Mouse (Mus musculus) MEL (cell line): ENCODE data around the gene Mfn2. TPM values are rescaled to one million over a fixed set of nuclear protein-coding genes. Genes with fewer than 3 reads are reported as not detected.

Source experiments
- DNase-seq: peaks from one replicate; pipeline ENCODE4 v3.0.0; 2011; ENCODE audit warnings: low read depth, low spot score
- H3K27ac ChIP-seq: 2 replicates; pipeline ENCODE4 v1.5.1; 2012; ENCODE audit warnings: low read depth, mild to moderate bottlenecking, control low read depth, low read length, moderate library complexity; ENCODE audit not compliant: control insufficient read depth
- H3K27me3 ChIP-seq, 2 experiments: fragments of 150-350 bp in 1 of 2; sonication (generic) in 1 of 2; 2 replicates each; pipeline ENCODE4 v1.6.1; 2012; ENCODE audit warnings: low read length in 2 of 2, mild to moderate bottlenecking in 2 of 2, improper control_type of control experiment in 1 of 2, moderate library complexity in 1 of 2; ENCODE audit not compliant: insufficient read depth in 2 of 2, control insufficient read depth in 1 of 2
- H3K36me3 ChIP-seq, 2 experiments: 2 replicates each; pipeline ENCODE4 v1.6.1; 2012 to 2014; ENCODE audit warnings: low read length in 2 of 2, improper control_type of control experiment in 1 of 2, inconsistent platforms in 1 of 2, mild to moderate bottlenecking in 1 of 2; ENCODE audit not compliant: insufficient read depth in 2 of 2, control insufficient read depth in 1 of 2
- H3K4me1 ChIP-seq, 2 experiments: fragments of 150-350 bp in 1 of 2; sonication (generic) in 1 of 2; 2 replicates each; pipeline ENCODE4 v1.6.1; 2012; ENCODE audit warnings: low read length in 2 of 2, improper control_type of control experiment in 1 of 2, mild to moderate bottlenecking in 1 of 2; ENCODE audit not compliant: insufficient read depth in 2 of 2, control insufficient read depth in 1 of 2
- H3K4me3 ChIP-seq, 2 experiments: fragments of 150-350 bp in 1 of 2; sonication (generic) in 1 of 2; 2 replicates each; pipeline ENCODE4 v1.5.1; 2012; ENCODE audit warnings: low read depth in 2 of 2, low read length in 2 of 2, mild to moderate bottlenecking in 2 of 2, moderate library complexity in 2 of 2, control low read depth in 1 of 2, improper control_type of control experiment in 1 of 2; ENCODE audit not compliant: control insufficient read depth in 1 of 2, insufficient read depth in 1 of 2
- H3K79me2 ChIP-seq: 2 replicates; pipeline ENCODE4 v1.6.1; 2012; ENCODE audit warnings: mild to moderate bottlenecking, low read length, moderate library complexity; ENCODE audit not compliant: control insufficient read depth, poor library complexity, insufficient read depth
- H3K9ac ChIP-seq: 2 replicates; pipeline ENCODE4 v1.6.1; 2012; ENCODE audit warnings: low read depth, mild to moderate bottlenecking, control low read depth, low read length, moderate library complexity; ENCODE audit not compliant: control insufficient read depth, poor library complexity, severe bottlenecking
- H3K9me3 ChIP-seq: fragments of 150-350 bp; sonication (generic); replicated peaks from 2 replicates; pipeline ENCODE4 v1.6.1; 2012; ENCODE audit warnings: mild to moderate bottlenecking, low read length, improper control_type of control experiment, moderate library complexity; ENCODE audit not compliant: insufficient read depth
- CHD1 ChIP-seq: IDR thresholded peaks from 2 replicates; pipeline ENCODE4 v1.6.1; 2012; ENCODE audit warnings: low read depth, mild to moderate bottlenecking, inconsistent platforms, low read length, improper control_type of control experiment
- CHD2 ChIP-seq: IDR thresholded peaks from 2 replicates; pipeline ENCODE4 v1.6.1; 2011; ENCODE audit warnings: low read length, improper control_type of control experiment
- CTCF ChIP-seq, 3 experiments: IDR thresholded peaks in 2 of 3; conservative IDR thresholded peaks in 1 of 3; 2 replicates each; pipeline ENCODE4 v1.5.1; 2011 to 2012; ENCODE audit warnings: low read length in 3 of 3, low read depth in 2 of 3, mild to moderate bottlenecking in 2 of 3, improper control_type of control experiment in 1 of 3, inconsistent platforms in 1 of 3, mixed read lengths in 1 of 3, moderate library complexity in 1 of 3; ENCODE audit not compliant: control insufficient read depth in 1 of 3, insufficient read depth in 1 of 3, poor library complexity in 1 of 3, severe bottlenecking in 1 of 3
- EP300 ChIP-seq, 2 experiments: IDR thresholded peaks; 2 replicates each; pipeline ENCODE4 v1.6.1; 2011; ENCODE audit warnings: improper control_type of control experiment in 2 of 2, low read length in 2 of 2, low read depth in 1 of 2, mild to moderate bottlenecking in 1 of 2
- ETS1 ChIP-seq: IDR thresholded peaks from 2 replicates; pipeline ENCODE4 v1.6.1; 2012; ENCODE audit warnings: low read depth, mild to moderate bottlenecking, inconsistent platforms, low read length, improper control_type of control experiment, moderate library complexity
- JUND ChIP-seq: IDR thresholded peaks from 2 replicates; pipeline ENCODE4 v1.6.1; 2011; ENCODE audit warnings: low read depth, mild to moderate bottlenecking, improper control_type of control experiment, low read length
- MAZ ChIP-seq: IDR thresholded peaks from 2 replicates; pipeline ENCODE4 v1.6.1; 2012; ENCODE audit warnings: low read depth, mild to moderate bottlenecking, inconsistent platforms, low read length, improper control_type of control experiment
- MEF2A ChIP-seq: IDR thresholded peaks from 2 replicates; pipeline ENCODE4 v1.6.1; 2014; ENCODE audit warnings: low read depth, mild to moderate bottlenecking, inconsistent platforms, low read length, improper control_type of control experiment; ENCODE audit not compliant: poor library complexity, insufficient replicate concordance, severe bottlenecking; ENCODE audit errors: extremely low read depth
- POLR2AphosphoS2 ChIP-seq: IDR thresholded peaks from 2 replicates; pipeline ENCODE4 v1.6.1; 2011; ENCODE audit warnings: low read length, improper control_type of control experiment
- TBP ChIP-seq: IDR thresholded peaks from 2 replicates; pipeline ENCODE4 v1.8.0; 2011; ENCODE audit warnings: low read depth, low read length, improper control_type of control experiment
- UBTF ChIP-seq: IDR thresholded peaks from 2 replicates; pipeline ENCODE4 v1.6.1; 2012; ENCODE audit warnings: low read depth, mild to moderate bottlenecking, inconsistent platforms, low read length, improper control_type of control experiment, moderate library complexity, borderline replicate concordance; ENCODE audit not compliant: insufficient read depth
- USF2 ChIP-seq, 2 experiments: IDR thresholded peaks; 2 replicates each; pipeline ENCODE4 v1.6.1; 2011 to 2012; ENCODE audit warnings: improper control_type of control experiment in 2 of 2, low read length in 2 of 2, borderline replicate concordance in 1 of 2, inconsistent platforms in 1 of 2, low read depth in 1 of 2, mild to moderate bottlenecking in 1 of 2; ENCODE audit not compliant: insufficient read depth in 1 of 2
- polyA plus RNA-seq, 2 experiments: library from polyadenylated mRNA; stranded (reverse) in 1 of 2; unstranded in 1 of 2; fragments of >175 nt in 1 of 2; fragments of >200 nt in 1 of 2; gene quantifications; 2 replicates each; pipeline versions ENCODE4 v1.2.1 to v1.2.4; 2012; ENCODE audit warnings: low replicate concordance in 2 of 2, low read depth in 1 of 2; ENCODE audit not compliant: insufficient read length in 2 of 2, insufficient read depth in 1 of 2, missing spikeins in 1 of 2
- total RNA-seq: library from RNA; depleted of rRNA; stranded (reverse); fragments of 300-350 nt; gene quantifications from 2 replicates; pipeline ENCODE4 v1.2.3, GENCODE M21; 2012

Mfn2 gene
- total and polyA plus RNA-seq, 3 experiments, result 19.0 to 32.8 TPM; not detected in 1

GRCm38 (mm10) chr4:147884138-147884537 lies 20.4 kb downstream of the Mfn2 start:
- Histone ChIP-seq H3K9ac (no peak overlapping the region), H3K36me3 (peaks cover 0 to 11% of the 10 kb centered on the region in 2 experiments; a peak in 2 of 4 replicates), H3K79me2 (no peaks in the 10 kb centered on the region), H3K27ac (no peak overlapping the region), H3K4me1 (no peaks in the 10 kb centered on the region), H3K9me3 (no peaks in the 10 kb centered on the region), H3K4me3 (no peak overlapping the region), H3K27me3 (no peaks in the 10 kb centered on the region)
- TF ChIP-seq MEF2A (no peak), JUND (no peak)
- no peak for DNase-seq

GRCm38 (mm10) chr4:147883041-147883440 lies 21.5 kb downstream of the Mfn2 start:
- Histone ChIP-seq H3K4me3 (no peak overlapping the region), H3K36me3 (peaks cover 0 to 12% of the 10 kb centered on the region in 2 experiments; a peak in 2 of 4 replicates), H3K27me3 (no peaks in the 10 kb centered on the region), H3K79me2 (no peaks in the 10 kb centered on the region), H3K9me3 (no peaks in the 10 kb centered on the region), H3K27ac (no peak overlapping the region), H3K9ac (no peak overlapping the region), H3K4me1 (no peaks in the 10 kb centered on the region)
- TF ChIP-seq CTCF (IDR thresholded peaks at IDR 0.05 in 2 of 3, conservative IDR thresholded peaks at IDR 0.05 in 1 of 3; ENCODE audit: control insufficient read depth in 1 of 3, insufficient read depth in 1 of 3, low read depth in 2 of 3, low read length in 3 of 3, poor library complexity in 1 of 3, severe bottlenecking in 1 of 3) (no peak), USF2 (IDR thresholded peaks at IDR 0.05; ENCODE audit: borderline replicate concordance in 1 of 2, insufficient read depth in 1 of 2, low read depth in 1 of 2, low read length in 2 of 2) (no peak), EP300 (IDR thresholded peaks at IDR 0.05; ENCODE audit: low read depth in 1 of 2, low read length in 2 of 2) (no peak), JUND (no peak), TBP (no peak), UBTF (no peak), MAZ (no peak), POLR2AphosphoS2 (no peak), CHD1 (no peak), CHD2 (no peak)
- no peak for DNase-seq

- no peak overlapping the region for H3K4me3 ChIP-seq
- no peak overlapping the region for H3K27ac ChIP-seq
- no peak overlapping the region for H3K9ac ChIP-seq
- no peaks in the 10 kb centered on the region for H3K4me1 ChIP-seq
- no peak for DNase-seq
- no peak for TF ChIP-seq ETS1
- TF ChIP-seq, all 39 proteins: peak for 0
- H3K9me3 ChIP-seq, result no peaks in the 10 kb centered on the region
- H3K79me2 ChIP-seq, result no peaks in the 10 kb centered on the region
- H3K36me3 ChIP-seq, result peaks cover 0 to 12% of the 10 kb centered on the region in 2 experiments; a peak in 2 of 4 replicates
- no peaks in the 10 kb centered on the region for H3K27me3 ChIP-seq
Measured at GRCm38 (mm10) chr4:147881792-147882191, 22.7 kb downstream of the Mfn2 start.
